Mouse (Mus musculus): ENCODE data around the gene Lmntd2.

- no peak for TF ChIP-seq POLR2A (IDR thresholded peaks at IDR 0.05; ENCODE audit: control insufficient read depth, low read depth, low read length)
- no peak for TF ChIP-seq CTCF (IDR thresholded peaks at IDR 0.05; ENCODE audit: control insufficient read depth, insufficient read depth, insufficient replicate concordance, low read depth, low read length)
These were observed 20.5 kb downstream of the Lmntd2 start for GRCm38 (mm10) chr7:141193348-141193856.

All from testis, adult 2 months (tissue).